Mouse (Mus musculus): ENCODE results near the gene Lmf1.

Gene Lmf1

GRCm38 (mm10) chr17:25608137-25608785 lies 29.4 kb downstream of the Lmf1 start:
- DNase-seq (ENCODE audit: low spot score) = no peak

- no peak for DNase-seq (ENCODE audit: low spot score)
Measured at GRCm38 (mm10) chr17:25608821-25609505, 30.1 kb downstream of the Lmf1 start.

- DNase-seq (ENCODE audit: low spot score) = no peak
Measured at GRCm38 (mm10) chr17:25609506-25609828, 30.6 kb downstream of the Lmf1 start.

GRCm38 (mm10) chr17:25610151-25610550 lies 31.3 kb downstream of the Lmf1 start:
- peak; percentile 18 for DNase-seq (ENCODE audit: low spot score)

GRCm38 (mm10) chr17:25612537-25612936 lies 33.7 kb downstream of the Lmf1 start:
- DNase-seq (ENCODE audit: low spot score) = no peak

- DNase-seq (ENCODE audit: low spot score) = no peak
Measured at GRCm38 (mm10) chr17:25613323-25613722, 34.4 kb downstream of the Lmf1 start.

- no peak for DNase-seq (ENCODE audit: low spot score)
Measured at GRCm38 (mm10) chr17:25614723-25615510, 36.0 kb downstream of the Lmf1 start.

- DNase-seq (ENCODE audit: low spot score) = peak; percentile 21
Measured at GRCm38 (mm10) chr17:25618508-25619056, 39.7 kb downstream of the Lmf1 start.

- no peak for DNase-seq (ENCODE audit: low spot score)
Measured at GRCm38 (mm10) chr17:25623441-25623840, 44.6 kb downstream of the Lmf1 start.

GRCm38 (mm10) chr17:25623935-25624334 lies 45.0 kb downstream of the Lmf1 start:
- no peak for DNase-seq (ENCODE audit: low spot score)

GRCm38 (mm10) chr17:25624446-25625119 lies 45.7 kb downstream of the Lmf1 start:
- DNase-seq (ENCODE audit: low spot score) = no peak

- DNase-seq (ENCODE audit: low spot score) = no peak
Measured at GRCm38 (mm10) chr17:25625282-25625681, 46.4 kb downstream of the Lmf1 start.

- no peak for DNase-seq (ENCODE audit: low spot score)
Measured at GRCm38 (mm10) chr17:25626196-25627043, 47.5 kb downstream of the Lmf1 start.

GRCm38 (mm10) chr17:25630313-25630712 lies 51.4 kb downstream of the Lmf1 start:
- DNase-seq (ENCODE audit: low spot score) = no peak

GRCm38 (mm10) chr17:25634070-25634469 lies 55.2 kb downstream of the Lmf1 start:
- DNase-seq (ENCODE audit: low spot score) = no peak

GRCm38 (mm10) chr17:25635387-25635786 lies 56.5 kb downstream of the Lmf1 start:
- DNase-seq (ENCODE audit: low spot score) = no peak

- DNase-seq (ENCODE audit: low spot score) = no peak
Measured at GRCm38 (mm10) chr17:25635806-25636205, 56.9 kb downstream of the Lmf1 start.

GRCm38 (mm10) chr17:25637986-25638385 lies 59.1 kb downstream of the Lmf1 start:
- no peak for DNase-seq (ENCODE audit: low spot score)

- DNase-seq (ENCODE audit: low spot score) = no peak
Measured at GRCm38 (mm10) chr17:25638442-25638841, 59.6 kb downstream of the Lmf1 start.

- DNase-seq (ENCODE audit: low spot score) = no peak
Measured at GRCm38 (mm10) chr17:25640956-25641355, 62.1 kb downstream of the Lmf1 start.

GRCm38 (mm10) chr17:25642032-25642431 lies 63.1 kb downstream of the Lmf1 start:
- peak; percentile 26 for DNase-seq (ENCODE audit: low spot score)

Measured in ovary, postnatal 36 days (tissue).